Mouse (Mus musculus) CH12.LX (cell line): Measurements from ENCODE around the gene Gimap7.

Experiments used
- CTCF ChIP-seq, 2 experiments: IDR thresholded peaks in 1 of 2; conservative IDR thresholded peaks in 1 of 2; 2 replicates each; pipeline ENCODE4 v1.5.1; 2011 to 2012; ENCODE audit warnings: low read depth in 2 of 2, low read length in 2 of 2, improper control_type of control experiment in 1 of 2, inconsistent platforms in 1 of 2, mild to moderate bottlenecking in 1 of 2, moderate library complexity in 1 of 2
- E2F4 ChIP-seq: IDR thresholded peaks from 2 replicates; pipeline ENCODE4 v1.6.1; 2011; ENCODE audit warnings: low read depth, low read length, improper control_type of control experiment; ENCODE audit not compliant: insufficient replicate concordance
- ELF1 ChIP-seq: IDR thresholded peaks from 2 replicates; pipeline ENCODE4 v1.6.1; 2014; ENCODE audit warnings: low read depth, mild to moderate bottlenecking, inconsistent platforms, low read length, improper control_type of control experiment
- EP300 ChIP-seq: IDR thresholded peaks from 2 replicates; pipeline ENCODE4 v1.6.1; 2011; ENCODE audit warnings: low read length, improper control_type of control experiment
- HCFC1 ChIP-seq: IDR thresholded peaks from 2 replicates; pipeline ENCODE4 v1.6.1; 2012; ENCODE audit warnings: low read depth, mild to moderate bottlenecking, inconsistent platforms, low read length, improper control_type of control experiment
- KAT2A ChIP-seq: IDR thresholded peaks from 2 replicates; pipeline ENCODE4 v1.6.1; 2012; ENCODE audit warnings: low read length, improper control_type of control experiment, inconsistent platforms; ENCODE audit not compliant: insufficient replicate concordance
- POLR2A ChIP-seq: IDR thresholded peaks from 2 replicates; pipeline ENCODE4 v1.6.1; 2011; ENCODE audit warnings: low read depth, mild to moderate bottlenecking, improper control_type of control experiment, low read length
- UBTF ChIP-seq: IDR thresholded peaks from 2 replicates; pipeline ENCODE4 v1.6.1; 2012; ENCODE audit warnings: low read depth, mild to moderate bottlenecking, inconsistent platforms, low read length, improper control_type of control experiment, moderate library complexity
- ZC3H11A ChIP-seq: IDR thresholded peaks from 2 replicates; pipeline ENCODE4 v1.6.1; 2012; ENCODE audit warnings: low read depth, mild to moderate bottlenecking, inconsistent platforms, low read length, improper control_type of control experiment
- ZNF384 ChIP-seq: IDR thresholded peaks from 2 replicates; pipeline ENCODE4 v1.6.1; 2012; ENCODE audit warnings: low read depth, low read length, improper control_type of control experiment, inconsistent platforms

DNA sequence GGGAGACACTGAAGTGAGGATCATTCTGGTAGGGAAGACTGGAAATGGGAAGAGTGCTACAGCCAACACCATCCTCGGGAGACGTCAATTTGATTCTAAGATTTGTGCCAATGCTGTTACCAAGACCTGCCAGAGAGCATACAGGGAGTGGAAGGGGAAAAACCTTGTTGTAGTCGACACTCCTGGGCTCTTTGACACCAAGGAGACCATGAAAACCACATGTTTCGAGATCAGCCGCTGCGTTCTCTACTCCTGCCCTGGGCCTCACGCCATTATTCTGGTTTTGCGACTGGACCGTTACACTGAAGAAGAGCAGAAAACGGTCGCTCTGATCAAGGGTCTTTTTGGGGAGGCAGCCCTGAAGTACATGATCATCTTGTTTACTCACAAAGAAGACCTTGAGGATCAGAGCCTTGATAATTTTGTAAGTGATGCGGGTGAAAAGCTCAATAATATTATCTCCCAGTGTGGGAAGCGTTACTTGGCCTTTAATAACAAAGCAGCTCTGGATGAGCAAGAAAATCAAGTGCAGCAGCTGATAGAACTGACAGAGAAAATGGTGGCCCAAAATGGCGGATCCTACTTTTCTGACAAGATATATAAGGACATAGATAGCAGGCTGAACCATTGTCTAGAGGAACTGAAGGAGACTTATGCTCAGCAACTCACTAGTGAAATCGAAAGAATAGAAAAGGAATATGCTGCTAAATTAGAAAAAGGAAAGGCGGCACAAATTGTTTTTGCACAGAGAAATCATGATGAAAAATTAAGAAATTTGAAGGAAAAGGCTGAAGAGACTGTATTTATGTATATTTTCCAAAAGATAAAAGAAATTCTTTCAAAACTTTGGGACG lies 40.7 kb upstream of the Gimap7 start:
- no peak for TF ChIP-seq E2F4
- no peak for TF ChIP-seq ELF1
- TF ChIP-seq EP300 = no peak
- no peak for TF ChIP-seq ZNF384
- no peak for TF ChIP-seq UBTF
- no peak for TF ChIP-seq ZC3H11A
- peak; percentile 44 for TF ChIP-seq POLR2A
- TF ChIP-seq CTCF (conservative IDR thresholded peaks at IDR 0.05 in 1 of 2, IDR thresholded peaks at IDR 0.05 in 1 of 2; ENCODE audit: low read depth in 2 of 2, low read length in 2 of 2) = no peak
- TF ChIP-seq KAT2A = no peak
- TF ChIP-seq HCFC1 = no peak
